Mouse (Mus musculus) activated CD4-positive, CD25-positive, alpha-beta regulatory T cell, adult 4 months (primary cell): ENCODE data around the gene Cxcr5. TPM values are rescaled to one million over a fixed set of nuclear protein-coding genes. Genes with fewer than 3 reads are reported as not detected.

Experiments used
- ATAC-seq: one replicate; pipeline ENCODE4 v1.8.0; 2017
- polyA plus RNA-seq, 2 experiments: library from polyadenylated mRNA; unstranded; fragments of 100-300 nt; shearing (Covaris generic); gene quantifications; one replicate each; pipeline ENCODE4 v1.2.1; 2017

The Cxcr5 gene
- polyA plus RNA-seq, 2 experiments from 2014 or later, result 49.2 to 80.2 TPM

GRCm38 (mm10) chr9:44508721-44509486, 52.8 kb downstream of the Cxcr5 start:
- no peak for ATAC-seq

- no peak for ATAC-seq
Observed at GRCm38 (mm10) chr9:44508124-44508619, 53.5 kb downstream of the Cxcr5 start.

- no peak for ATAC-seq
Observed at GRCm38 (mm10) chr9:44507345-44507744, 54.3 kb downstream of the Cxcr5 start.

GRCm38 (mm10) chr9:44506566-44506965, 55.1 kb downstream of the Cxcr5 start:
- ATAC-seq, result no peak

GRCm38 (mm10) chr9:44505824-44506467, 55.7 kb downstream of the Cxcr5 start:
- no peak for ATAC-seq

- no peak for ATAC-seq
Observed at GRCm38 (mm10) chr9:44504893-44505823, 56.5 kb downstream of the Cxcr5 start.

GRCm38 (mm10) chr9:44502006-44502405, 59.7 kb downstream of the Cxcr5 start:
- peak; percentile 44 for ATAC-seq

- no peak for ATAC-seq
Observed at GRCm38 (mm10) chr9:44501206-44501879, 60.3 kb downstream of the Cxcr5 start.

GRCm38 (mm10) chr9:44500638-44501175, 61.0 kb downstream of the Cxcr5 start:
- no peak for ATAC-seq

- ATAC-seq, result no peak
Observed at GRCm38 (mm10) chr9:44500163-44500533, 61.5 kb downstream of the Cxcr5 start.

- no peak for ATAC-seq
Observed at GRCm38 (mm10) chr9:44499356-44500162, 62.1 kb downstream of the Cxcr5 start.

GRCm38 (mm10) chr9:44498421-44499355, 63.0 kb downstream of the Cxcr5 start:
- no peak for ATAC-seq

GRCm38 (mm10) chr9:44497624-44498377, 63.9 kb downstream of the Cxcr5 start:
- no peak for ATAC-seq

- ATAC-seq, result no peak
Observed at GRCm38 (mm10) chr9:44496803-44497461, 64.7 kb downstream of the Cxcr5 start.

- ATAC-seq, result no peak
Observed at GRCm38 (mm10) chr9:44495810-44496344, 65.8 kb downstream of the Cxcr5 start.

- no peak for ATAC-seq
Observed at GRCm38 (mm10) chr9:44494863-44495809, 66.5 kb downstream of the Cxcr5 start.

GRCm38 (mm10) chr9:44494261-44494862, 67.3 kb downstream of the Cxcr5 start:
- ATAC-seq, result peak; percentile 76
